Mouse (Mus musculus) forebrain, embryonic 11.5 days (tissue): ENCODE data around the gene Rrp15. TPM values are rescaled to one million over a fixed set of nuclear protein-coding genes. Genes with fewer than 3 reads are reported as not detected.

ENCODE experiments used
- ATAC-seq: fragments of 200-750 bp; cut with Nextera tagmentation; replicated peaks from 2 replicates; pipeline ENCODE4 v1.8.0; 2017; ENCODE audit warnings: moderate TSS enrichment; ENCODE audit not compliant: low FRiP score
- DNase-seq: peaks from one replicate; pipeline ENCODE4 v3.0.0-alpha.2; 2017; ENCODE audit warnings: low spot score
- H3K27ac ChIP-seq: fragments of 300-500 bp; sonication (generic); 2 replicates; pipeline ENCODE4 v1.5.1; 2014; ENCODE audit warnings: low read depth, low read length
- H3K27me3 ChIP-seq: fragments of 300-500 bp; sonication (generic); 2 replicates; pipeline ENCODE4 v1.6.1; 2014; ENCODE audit warnings: mild to moderate bottlenecking, low read length, mixed read lengths; ENCODE audit not compliant: control insufficient read depth, insufficient read depth
- H3K36me3 ChIP-seq: fragments of 300-500 bp; sonication (generic); 2 replicates; pipeline ENCODE4 v1.6.1; 2014; ENCODE audit warnings: mild to moderate bottlenecking, low read length, moderate library complexity, mixed read lengths; ENCODE audit not compliant: control insufficient read depth, insufficient read depth
- H3K4me1 ChIP-seq: fragments of 300-500 bp; sonication (generic); replicated peaks from 2 replicates; pipeline ENCODE4 v1.6.1; 2014; ENCODE audit warnings: low read length, mixed read lengths; ENCODE audit not compliant: control insufficient read depth, insufficient read depth
- H3K4me2 ChIP-seq: fragments of 300-500 bp; sonication (generic); 2 replicates; pipeline ENCODE4 v1.6.1; 2014; ENCODE audit warnings: low read depth, mild to moderate bottlenecking, low read length, moderate library complexity, mixed read lengths; ENCODE audit not compliant: severe bottlenecking
- H3K4me3 ChIP-seq: fragments of 300-500 bp; sonication (generic); 2 replicates; pipeline ENCODE4 v1.5.1; 2014; ENCODE audit warnings: low read depth, low read length
- H3K9ac ChIP-seq: fragments of 300-500 bp; sonication (generic); 2 replicates; pipeline ENCODE4 v1.6.1; 2014; ENCODE audit warnings: low read length
- H3K9me3 ChIP-seq: fragments of 300-500 bp; sonication (generic); 2 replicates; pipeline ENCODE4 v1.6.1; 2016; ENCODE audit warnings: low read length, mixed read lengths; ENCODE audit not compliant: control insufficient read depth
- WGBS: fragments of 180-500 bp; shearing (Covaris S2); extraction: QIAGEN DNeasy Blood & Tissue Kit; methylation state at CpG from one replicate; pipeline ENCODE4 v1.1.7; 2014; 5-methylcytosine and 5-hydroxymethylcytosine counted together
- polyA plus RNA-seq: library from polyadenylated mRNA; unstranded; fragments of >200 nt; fragmentation: Nextera tagmentation; extraction: Ambion mirVana; gene quantifications from 2 replicates; pipeline ENCODE4 v1.2.1, GENCODE M21; 2014

The Rrp15 gene
- polyA plus RNA-seq, 1 experiment from 2014 or later, result 69.4 TPM

GRCm38 (mm10) chr1:186674621-186675020 lies 74.5 kb downstream of the Rrp15 start:
- H3K27ac ChIP-seq, result no peak overlapping the region
- WGBS, result 80% methylated on average over 3 of the region's 3 CpGs
- H3K36me3 ChIP-seq, result no peaks in the 10 kb centered on the region
- H3K27me3 ChIP-seq, result no peaks in the 10 kb centered on the region
- H3K9me3 ChIP-seq, result no peaks in the 10 kb centered on the region
- H3K4me2 ChIP-seq, result no peak overlapping the region
- DNase-seq, result no peak
- H3K4me1 ChIP-seq, result 0 out of 2 replicates have a peak, but pooled peaks cover 2% of the 10 kb centered on the region
- no peak for ATAC-seq
- H3K9ac ChIP-seq, result no peak overlapping the region
- no peak overlapping the region for H3K4me3 ChIP-seq

DNA sequence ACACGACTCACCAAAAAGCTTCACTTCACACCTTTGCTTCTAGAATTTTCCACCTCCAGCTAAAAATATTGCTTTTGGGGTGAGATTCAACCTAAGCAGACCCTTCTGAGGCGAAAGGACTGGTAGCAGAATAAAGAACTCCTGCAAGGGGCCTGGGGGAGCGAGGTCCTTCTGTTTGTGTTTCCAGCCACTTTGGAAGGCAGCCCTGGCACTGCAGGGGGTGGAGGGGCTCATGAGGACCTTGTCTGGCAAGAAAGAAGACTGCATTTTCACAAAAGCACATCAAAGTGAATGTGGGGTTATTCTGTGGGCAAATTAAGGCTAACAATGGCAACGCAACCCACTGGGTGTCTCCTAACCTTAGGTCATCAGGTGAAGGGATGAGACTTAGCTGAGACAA lies 76.0 kb downstream of the Rrp15 start:
- 75% methylated on average over 4 of the region's 4 CpGs for WGBS
- H3K4me2 ChIP-seq, result no peak overlapping the region
- no peaks in the 10 kb centered on the region for H3K27me3 ChIP-seq
- H3K4me1 ChIP-seq, result 0 out of 2 replicates have a peak, but pooled peaks cover 2% of the 10 kb centered on the region
- no peak overlapping the region for H3K4me3 ChIP-seq
- H3K9ac ChIP-seq, result no peak overlapping the region
- ATAC-seq (no peak), DNase-seq (no peak)
- no peak overlapping the region for H3K27ac ChIP-seq
- H3K36me3 ChIP-seq, result no peaks in the 10 kb centered on the region
- H3K9me3 ChIP-seq, result no peaks in the 10 kb centered on the region

Other genes starting within 250 kb of the Rrp15 start
- 17.2 and 20.6 TPM in 2 replicates for gene Tgfb2, start 43.4 kb downstream of the Rrp15 start, polyA plus RNA-seq
- gene D1Pas1, start 218.1 kb upstream of the Rrp15 start, polyA plus RNA-seq, result 0.11 TPM in 1 of 2 replicates, not detected in the other